Mouse (Mus musculus): ENCODE measurements around the gene Nfia.

Nfia gene

DNA sequence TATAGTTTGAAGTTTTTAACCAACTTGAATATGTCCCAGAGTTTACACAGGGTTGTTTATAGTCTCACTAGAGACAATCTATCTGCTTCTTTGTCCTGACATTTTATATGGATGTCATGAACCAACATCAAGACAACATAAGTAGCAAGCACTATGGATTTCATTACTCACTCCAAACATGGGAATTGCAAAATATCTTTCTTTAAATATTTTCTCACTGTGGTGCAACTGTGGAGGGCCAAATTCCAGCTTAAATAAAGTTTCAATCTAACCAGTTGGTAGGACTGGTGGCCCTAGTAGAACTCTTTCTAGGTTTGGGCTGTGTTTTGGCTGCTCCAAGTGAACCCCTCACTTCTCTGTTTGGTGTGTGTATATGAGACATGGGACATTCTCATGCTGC, 43.5 kb downstream of the Nfia start:
- DNase-seq (ENCODE audit: low read depth, low spot score), result no peak

- DNase-seq (ENCODE audit: low read depth, low spot score), result no peak
Observed at GRCm38 (mm10) chr4:97816753-97817152, 44.2 kb downstream of the Nfia start.

- no peak for DNase-seq (ENCODE audit: low read depth, low spot score)
Observed at GRCm38 (mm10) chr4:97817741-97818140, 45.2 kb downstream of the Nfia start.

DNA sequence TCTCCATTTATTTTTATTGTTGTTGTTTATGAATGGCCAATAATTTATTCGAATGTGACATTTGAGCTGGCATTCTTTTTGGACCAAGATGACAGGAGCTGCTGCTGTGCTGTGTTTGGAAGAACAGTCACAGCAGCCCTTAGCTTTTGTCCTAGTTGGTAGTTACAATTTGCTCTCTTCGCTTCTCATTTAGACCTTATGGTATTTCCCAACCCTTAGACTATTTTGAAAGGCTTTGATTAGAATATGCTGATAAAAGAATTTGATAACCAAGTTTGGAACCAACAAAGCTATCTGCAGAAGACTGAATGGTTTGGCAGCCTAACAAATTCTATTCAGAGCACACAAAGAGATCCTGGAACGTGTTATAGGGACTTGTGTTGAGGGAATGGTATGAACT, 46.0 kb downstream of the Nfia start:
- DNase-seq (ENCODE audit: low read depth, low spot score), result no peak

DNA sequence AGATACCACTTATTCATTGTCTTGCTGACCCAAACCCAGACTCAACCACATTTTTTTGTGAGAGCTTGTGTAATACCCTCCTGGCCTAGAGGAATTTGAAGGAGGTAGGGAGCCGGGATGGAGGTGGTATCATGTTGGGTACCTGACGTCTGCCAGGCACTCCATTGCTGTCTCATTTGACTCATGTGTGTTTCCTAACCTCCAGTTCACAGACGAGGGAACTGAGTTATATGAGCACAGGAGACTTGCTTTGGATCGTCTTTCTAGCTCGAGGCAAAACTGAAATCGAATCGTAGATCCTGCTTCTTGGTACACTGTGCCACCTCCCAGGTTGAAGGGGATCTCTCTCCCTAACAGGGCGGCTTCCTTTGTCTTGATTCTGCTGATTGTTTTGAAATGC, 46.6 kb downstream of the Nfia start:
- no peak for DNase-seq (ENCODE audit: low read depth, low spot score)

DNA sequence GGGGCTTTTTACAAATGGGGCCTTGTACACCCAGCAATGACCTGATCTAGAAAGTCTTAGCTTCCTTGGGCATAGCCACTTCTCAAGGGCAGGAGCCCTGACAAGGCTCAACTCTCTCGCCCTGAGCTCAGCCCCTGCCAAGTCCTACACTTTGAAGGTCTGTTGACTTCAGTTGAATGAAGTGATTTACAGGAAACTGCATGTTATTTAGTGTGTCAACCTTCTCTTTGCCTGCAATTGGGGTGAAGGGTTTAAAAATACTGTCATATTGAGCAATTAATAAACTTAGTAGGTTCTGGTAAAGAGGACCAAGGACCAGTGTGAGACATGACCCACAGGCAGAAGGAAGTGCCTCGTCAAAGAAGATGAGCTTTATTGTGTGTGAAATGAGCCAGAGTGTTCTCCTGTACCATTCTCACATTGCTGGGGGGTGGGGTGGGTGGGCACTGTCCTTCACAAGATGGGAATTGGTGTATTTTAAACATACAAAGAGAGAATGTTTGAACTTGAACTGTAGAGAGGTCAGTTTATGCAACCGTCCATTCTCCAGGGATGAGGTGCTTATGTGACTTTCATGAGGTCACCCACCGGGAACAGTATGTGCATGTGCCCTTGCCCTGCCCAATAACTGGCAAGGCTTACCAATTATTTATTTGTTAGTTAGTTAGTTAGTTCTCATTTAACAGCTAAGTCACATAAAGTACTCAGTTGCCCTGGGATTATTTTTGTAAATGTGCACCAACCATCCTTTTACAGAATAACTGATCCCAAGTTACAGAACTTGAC, 48.1 kb downstream of the Nfia start:
- DNase-seq (ENCODE audit: low read depth, low spot score), result no peak

GRCm38 (mm10) chr4:97821556-97822251, 49.2 kb downstream of the Nfia start:
- DNase-seq (ENCODE audit: low read depth, low spot score), result no peak

- no peak for DNase-seq (ENCODE audit: low read depth, low spot score)
Observed at GRCm38 (mm10) chr4:97823512-97823911, 51.0 kb downstream of the Nfia start.

DNA sequence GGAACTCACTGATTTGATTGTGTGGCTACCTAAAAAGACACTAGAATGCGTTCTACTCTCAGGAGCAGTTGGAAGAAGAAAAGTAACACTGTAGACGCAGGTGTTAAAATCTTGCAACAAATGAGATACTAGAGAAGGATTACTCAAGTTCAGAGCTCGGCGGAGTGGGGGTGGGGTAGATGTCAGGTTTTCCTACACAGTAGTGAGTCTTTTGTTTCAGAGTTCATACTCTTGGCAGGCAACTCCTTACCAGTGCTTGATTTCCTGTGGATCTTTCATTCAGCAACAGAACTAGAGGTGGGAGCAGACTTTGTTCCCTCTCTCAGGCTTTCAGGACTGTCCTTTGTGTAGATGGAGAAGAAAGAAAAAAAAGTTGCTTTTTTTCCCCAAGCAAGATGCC, 51.9 kb downstream of the Nfia start:
- DNase-seq (ENCODE audit: low read depth, low spot score), result no peak

- no peak for DNase-seq (ENCODE audit: low read depth, low spot score)
Observed at GRCm38 (mm10) chr4:97825432-97825831, 52.9 kb downstream of the Nfia start.

DNA sequence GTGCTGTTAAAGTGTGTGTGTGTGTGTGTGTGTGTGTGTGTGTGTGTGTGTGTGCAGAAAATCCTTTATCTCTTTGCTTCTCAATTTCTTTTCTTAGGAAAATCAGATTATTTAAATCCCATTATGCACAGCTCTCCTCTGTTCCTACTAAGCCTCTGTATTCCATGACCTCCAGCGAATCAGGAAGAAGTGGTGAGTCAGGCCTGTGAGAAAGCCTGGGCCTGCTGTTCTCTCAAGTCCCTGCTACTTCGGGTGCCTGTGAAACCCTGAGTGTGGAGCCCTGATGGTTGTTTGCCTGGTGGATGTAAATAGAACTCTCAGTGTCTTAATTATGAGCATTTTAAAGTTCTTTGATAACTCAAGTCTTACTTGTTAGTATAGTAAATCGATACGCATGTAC, 53.3 kb downstream of the Nfia start:
- DNase-seq (ENCODE audit: low read depth, low spot score), result no peak

GRCm38 (mm10) chr4:97827115-97827514, 54.6 kb downstream of the Nfia start:
- DNase-seq (ENCODE audit: low read depth, low spot score), result no peak

DNA sequence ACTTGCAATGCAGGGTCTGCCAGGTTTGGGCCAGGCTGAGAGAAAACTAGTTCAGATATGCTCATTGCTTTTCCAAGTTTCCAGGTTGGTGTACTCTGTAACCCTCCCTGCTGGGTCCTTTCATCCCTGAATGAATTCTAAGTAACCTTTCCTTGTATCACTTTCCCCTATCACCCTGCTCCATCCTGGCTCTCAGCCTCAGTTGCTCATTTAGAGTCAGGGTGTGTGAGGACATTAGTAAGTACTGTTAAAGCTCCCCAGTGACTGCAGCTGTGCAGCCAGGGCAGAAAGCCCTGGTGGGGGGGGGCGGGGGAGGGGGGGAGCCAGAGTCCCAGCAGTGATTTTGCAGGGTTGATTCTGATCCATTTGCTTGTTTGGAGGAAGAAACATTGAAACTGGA, 56.0 kb downstream of the Nfia start:
- no peak for DNase-seq (ENCODE audit: low read depth, low spot score)

- no peak for DNase-seq (ENCODE audit: low read depth, low spot score)
Observed at GRCm38 (mm10) chr4:97829336-97830050, 57.0 kb downstream of the Nfia start.

GRCm38 (mm10) chr4:97830051-97830853, 57.7 kb downstream of the Nfia start:
- DNase-seq (ENCODE audit: low read depth, low spot score), result no peak

- DNase-seq (ENCODE audit: low read depth, low spot score), result no peak
Observed at GRCm38 (mm10) chr4:97830935-97831608, 58.5 kb downstream of the Nfia start.

DNA sequence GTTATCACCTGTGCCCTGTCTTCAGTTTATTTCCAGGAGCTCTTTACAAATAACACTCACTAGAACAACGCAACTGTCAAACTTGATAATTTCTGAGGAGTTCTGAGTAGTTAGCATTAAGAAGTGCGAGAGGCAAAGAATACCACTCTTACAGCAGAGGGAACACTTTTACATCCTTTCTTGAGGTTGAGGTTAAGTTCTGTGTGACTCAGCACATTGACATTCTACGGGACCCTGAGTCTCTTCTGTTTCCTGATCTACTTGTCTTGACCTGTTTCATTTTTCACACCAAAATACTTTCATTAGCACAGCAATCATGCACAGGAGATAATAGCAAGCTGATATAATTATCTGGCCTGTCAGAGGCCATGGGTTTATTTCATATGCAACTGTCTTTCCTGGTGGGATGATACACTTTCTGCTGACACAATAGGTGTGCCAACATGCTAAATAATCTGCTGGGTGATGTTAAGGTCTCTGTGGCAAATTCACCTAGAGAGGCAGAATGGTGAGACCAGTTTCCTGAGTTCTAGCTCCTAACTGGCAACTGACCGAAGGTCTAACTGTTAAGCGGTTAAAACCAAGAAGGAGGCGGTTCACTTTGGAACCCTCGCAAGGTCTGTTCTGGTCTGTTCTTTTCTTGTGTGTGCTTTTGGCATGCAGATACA, 59.2 kb downstream of the Nfia start:
- no peak for DNase-seq (ENCODE audit: low read depth, low spot score)

- no peak for DNase-seq (ENCODE audit: low read depth, low spot score)
Observed at GRCm38 (mm10) chr4:97832279-97832640, 59.7 kb downstream of the Nfia start.

GRCm38 (mm10) chr4:97836812-97837211, 64.3 kb downstream of the Nfia start:
- DNase-seq (ENCODE audit: low read depth, low spot score), result no peak

- DNase-seq (ENCODE audit: low read depth, low spot score), result no peak
Observed at GRCm38 (mm10) chr4:97837724-97838123, 65.2 kb downstream of the Nfia start.

- no peak for DNase-seq (ENCODE audit: low read depth, low spot score)
Observed at GRCm38 (mm10) chr4:97838651-97839050, 66.1 kb downstream of the Nfia start.
